Mouse (Mus musculus) embryonic facial prominence, embryonic 15.5 days (tissue): ENCODE data around the gene Syndig1l. TPM values are rescaled to one million over a fixed set of nuclear protein-coding genes. Genes with fewer than 3 reads are reported as not detected.

ENCODE experiments used
- ATAC-seq: fragments of 200-750 bp; cut with Nextera tagmentation; 2 replicates; pipeline ENCODE4 v1.8.0; 2017; ENCODE audit warnings: low read depth, moderate TSS enrichment; ENCODE audit not compliant: insufficient number of reproducible peaks, low FRiP score, low TSS enrichment
- H3K27ac ChIP-seq: fragments of 300-500 bp; sonication (generic); replicated peaks from 2 replicates; pipeline ENCODE4 v1.5.1; 2015; ENCODE audit warnings: mild to moderate bottlenecking, inconsistent platforms
- H3K27me3 ChIP-seq: fragments of 300-500 bp; sonication (generic); 2 replicates; pipeline ENCODE4 v1.6.1; 2015; ENCODE audit warnings: inconsistent platforms
- H3K36me3 ChIP-seq: fragments of 300-500 bp; sonication (generic); 2 replicates; pipeline ENCODE4 v1.6.1; 2015; ENCODE audit warnings: mild to moderate bottlenecking, inconsistent platforms
- H3K4me1 ChIP-seq: fragments of 300-500 bp; sonication (generic); 2 replicates; pipeline ENCODE4 v1.6.1; 2015; ENCODE audit warnings: inconsistent platforms
- H3K4me2 ChIP-seq: fragments of 300-500 bp; sonication (generic); replicated peaks from 2 replicates; pipeline ENCODE4 v1.6.1; 2015; ENCODE audit warnings: mild to moderate bottlenecking, inconsistent platforms
- H3K4me3 ChIP-seq: fragments of 300-500 bp; sonication (generic); replicated peaks from 2 replicates; pipeline ENCODE4 v1.5.1; 2015; ENCODE audit warnings: mild to moderate bottlenecking, inconsistent platforms
- H3K9ac ChIP-seq: fragments of 300-500 bp; sonication (generic); 2 replicates; pipeline ENCODE4 v1.6.1; 2015; ENCODE audit warnings: inconsistent platforms
- H3K9me3 ChIP-seq: fragments of 300-500 bp; sonication (generic); replicated peaks from 2 replicates; pipeline ENCODE4 v1.6.1; 2016; ENCODE audit warnings: inconsistent platforms
- WGBS: fragments of 180-500 bp; shearing (Covaris S2); methylation state at CpG from one replicate; pipeline ENCODE4 v1.1.7; 2015; 5-methylcytosine and 5-hydroxymethylcytosine counted together
- polyA plus RNA-seq: library from polyadenylated mRNA; unstranded; fragments of >200 nt; fragmentation: Nextera tagmentation; extraction: Ambion mirVana; gene quantifications from 2 replicates; pipeline ENCODE4 v1.2.1, GENCODE M21; 2015

Syndig1l gene
- 0.11 TPM in 1 of 2 replicates, not detected in the other for polyA plus RNA-seq

- Histone ChIP-seq H3K27ac (no peak within 1 kb of the TSS), H3K36me3 (no peaks in the 10 kb centered on the region), H3K9me3 (no peaks in the 10 kb centered on the region), H3K4me2 (peak within 1 kb of the TSS; percentile 96), H3K27me3 (peaks cover 53% of the 10 kb centered on the region), H3K4me3 (peak within 1 kb of the TSS; percentile 59), H3K9ac (no peak within 1 kb of the TSS), H3K4me1 (peaks cover 7% of the 10 kb centered on the region; the same call in 1 of the 2 replicates)
- ATAC-seq = peak; percentile 72; the same call in 1 of the 2 replicates
- WGBS = under 1% methylated on average over 67 of the region's 79 CpGs
Observed at GRCm38 (mm10) chr12:84698319-84699081, at the start of gene Syndig1l. Syndig1l (minus strand) TSS chr12:84698831.

- H3K27me3 ChIP-seq = no peaks in the 10 kb centered on the region
- H3K9ac ChIP-seq = no peak overlapping the region
- 67% methylated on average over 3 of the region's 3 CpGs for WGBS
- no peak overlapping the region for H3K4me2 ChIP-seq
- no peaks in the 10 kb centered on the region for H3K9me3 ChIP-seq
- no peak overlapping the region for H3K27ac ChIP-seq
- H3K36me3 ChIP-seq = no peaks in the 10 kb centered on the region
- no peak overlapping the region for H3K4me3 ChIP-seq
- no peak for ATAC-seq
- no peaks in the 10 kb centered on the region for H3K4me1 ChIP-seq
Observed at GRCm38 (mm10) chr12:84748134-84748533, 49.5 kb upstream of the Syndig1l start.

GRCm38 (mm10) chr12:84745700-84746099 lies 47.1 kb upstream of the Syndig1l start:
- Histone ChIP-seq H3K4me3 (no peak overlapping the region), H3K9me3 (no peaks in the 10 kb centered on the region), H3K9ac (no peak overlapping the region), H3K27ac (no peak overlapping the region), H3K27me3 (no peaks in the 10 kb centered on the region), H3K36me3 (no peaks in the 10 kb centered on the region), H3K4me2 (no peak overlapping the region), H3K4me1 (no peaks in the 10 kb centered on the region)
- no peak for ATAC-seq
- WGBS = 55% methylated on average over 4 of the region's 4 CpGs

- no peak for ATAC-seq
- Histone ChIP-seq H3K4me2 (no peak overlapping the region), H3K4me3 (no peak overlapping the region), H3K27me3 (no peaks in the 10 kb centered on the region), H3K4me1 (no peaks in the 10 kb centered on the region), H3K36me3 (no peaks in the 10 kb centered on the region), H3K9me3 (no peaks in the 10 kb centered on the region), H3K27ac (no peak overlapping the region), H3K9ac (no peak overlapping the region)
- 89% methylated on average over 10 of the region's 10 CpGs for WGBS
Observed at GRCm38 (mm10) chr12:84743496-84743895, 44.9 kb upstream of the Syndig1l start.

GRCm38 (mm10) chr12:84733366-84733765 lies 34.7 kb upstream of the Syndig1l start:
- no peak for ATAC-seq
- no peak overlapping the region for H3K4me3 ChIP-seq
- 66% methylated on average over 13 of the region's 13 CpGs for WGBS
- no peaks in the 10 kb centered on the region for H3K27me3 ChIP-seq
- H3K9me3 ChIP-seq = no peaks in the 10 kb centered on the region
- no peaks in the 10 kb centered on the region for H3K36me3 ChIP-seq
- no peaks in the 10 kb centered on the region for H3K4me1 ChIP-seq
- no peak overlapping the region for H3K27ac ChIP-seq
- H3K4me2 ChIP-seq = no peak overlapping the region
- no peak overlapping the region for H3K9ac ChIP-seq

GRCm38 (mm10) chr12:84728421-84728820 lies 29.8 kb upstream of the Syndig1l start:
- no peaks in the 10 kb centered on the region for H3K27me3 ChIP-seq
- WGBS = 88% methylated on average over 10 of the region's 10 CpGs
- H3K4me1 ChIP-seq = no peaks in the 10 kb centered on the region
- no peak overlapping the region for H3K4me3 ChIP-seq
- H3K36me3 ChIP-seq = no peaks in the 10 kb centered on the region
- ATAC-seq = no peak
- no peak overlapping the region for H3K27ac ChIP-seq
- no peak overlapping the region for H3K9ac ChIP-seq
- H3K4me2 ChIP-seq = no peak overlapping the region
- H3K9me3 ChIP-seq = no peaks in the 10 kb centered on the region

- no peak overlapping the region for H3K4me2 ChIP-seq
- no peak overlapping the region for H3K9ac ChIP-seq
- H3K36me3 ChIP-seq = no peaks in the 10 kb centered on the region
- H3K4me1 ChIP-seq = no peaks in the 10 kb centered on the region
- no peaks in the 10 kb centered on the region for H3K27me3 ChIP-seq
- H3K27ac ChIP-seq = no peak overlapping the region
- no peak overlapping the region for H3K4me3 ChIP-seq
- no peaks in the 10 kb centered on the region for H3K9me3 ChIP-seq
- ATAC-seq = no peak
- WGBS = 66% methylated on average over 5 of the region's 5 CpGs
Observed at GRCm38 (mm10) chr12:84727434-84727833, 28.8 kb upstream of the Syndig1l start.

GRCm38 (mm10) chr12:84726986-84727385 lies 28.4 kb upstream of the Syndig1l start:
- Histone ChIP-seq H3K9me3 (no peaks in the 10 kb centered on the region), H3K27me3 (no peaks in the 10 kb centered on the region), H3K4me2 (no peak overlapping the region), H3K4me1 (no peaks in the 10 kb centered on the region), H3K27ac (no peak overlapping the region), H3K9ac (no peak overlapping the region), H3K36me3 (no peaks in the 10 kb centered on the region), H3K4me3 (no peak overlapping the region)
- 64% methylated on average over 4 of the region's 4 CpGs for WGBS
- no peak for ATAC-seq

- H3K4me1 ChIP-seq = no peaks in the 10 kb centered on the region
- H3K4me2 ChIP-seq = no peak overlapping the region
- 82% methylated on average over 4 of the region's 4 CpGs for WGBS
- H3K4me3 ChIP-seq = no peak overlapping the region
- no peak for ATAC-seq
- no peak overlapping the region for H3K9ac ChIP-seq
- no peaks in the 10 kb centered on the region for H3K36me3 ChIP-seq
- no peaks in the 10 kb centered on the region for H3K9me3 ChIP-seq
- H3K27me3 ChIP-seq = no peaks in the 10 kb centered on the region
- H3K27ac ChIP-seq = no peak overlapping the region
Observed at GRCm38 (mm10) chr12:84726391-84726790, 27.8 kb upstream of the Syndig1l start.

- Histone ChIP-seq H3K9ac (no peak overlapping the region), H3K27ac (no peak overlapping the region), H3K4me1 (no peaks in the 10 kb centered on the region), H3K27me3 (no peaks in the 10 kb centered on the region), H3K9me3 (no peaks in the 10 kb centered on the region), H3K4me3 (no peak overlapping the region), H3K36me3 (no peaks in the 10 kb centered on the region), H3K4me2 (no peak overlapping the region)
- ATAC-seq = no peak
- WGBS = 67% methylated on average over 9 of the region's 9 CpGs
Observed at GRCm38 (mm10) chr12:84718462-84719244, 20.0 kb upstream of the Syndig1l start.

GRCm38 (mm10) chr12:84714578-84714977 lies 15.9 kb upstream of the Syndig1l start:
- H3K4me3 ChIP-seq = no peak overlapping the region
- H3K4me2 ChIP-seq = no peak overlapping the region
- H3K9ac ChIP-seq = no peak overlapping the region
- H3K9me3 ChIP-seq = no peaks in the 10 kb centered on the region
- no peaks in the 10 kb centered on the region for H3K4me1 ChIP-seq
- WGBS = 78% methylated on average over 6 of the region's 6 CpGs
- ATAC-seq = no peak
- H3K27ac ChIP-seq = no peak overlapping the region
- H3K27me3 ChIP-seq = no peaks in the 10 kb centered on the region
- H3K36me3 ChIP-seq = no peaks in the 10 kb centered on the region
